Mouse (Mus musculus): ENCODE measurements around the gene Calm5. TPM values are rescaled to one million over a fixed set of nuclear protein-coding genes. Genes with fewer than 3 reads are reported as not detected.

Calm5 gene
- not detected in 2 replicates for polyA plus RNA-seq (2015; fragmentation: Nextera tagmentation; extraction: Ambion mirVana)

GRCm38 (mm10) chr13:3853648-3854333 is at the start of gene Calm5:
Gene Calm5 (plus strand): TSS chr13:3854173.

GRCm38 (mm10) chr13:3804186-3804585 is 49.8 kb upstream of the Calm5 start, which contains the start of gene Calml3:
Gene Calml3 (minus strand): TSS chr13:3804316.

GRCm38 (mm10) chr13:3837312-3837807 is 16.6 kb upstream of the Calm5 start, which contains the start of gene Calm4:
Gene Calm4 (plus strand): TSS chr13:3837757.

Other genes starting within 250 kb of the Calm5 start
- gene Fam208b, start 243.1 kb upstream of the Calm5 start, polyA plus RNA-seq (2015; fragmentation: Nextera tagmentation; extraction: Ambion mirVana) = 5.0 and 5.5 TPM in 2 replicates
- gene Asb13, start 220.1 kb upstream of the Calm5 start, polyA plus RNA-seq (2015; fragmentation: Nextera tagmentation; extraction: Ambion mirVana) = 2.3 TPM in 2 replicates
- gene Calml3, start 49.9 kb upstream of the Calm5 start, polyA plus RNA-seq (2015; fragmentation: Nextera tagmentation; extraction: Ambion mirVana) = not detected in 2 replicates
- 0.28 TPM in 1 of 2 replicates, not detected in the other for gene Calm4, start 16.4 kb upstream of the Calm5 start, polyA plus RNA-seq (2015; fragmentation: Nextera tagmentation; extraction: Ambion mirVana)
- 54.9 and 61.7 TPM in 2 replicates for gene Net1, start 64.0 kb downstream of the Calm5 start, polyA plus RNA-seq (2015; fragmentation: Nextera tagmentation; extraction: Ambion mirVana)
- not detected in 2 replicates for gene Tubal3, start 64.1 kb downstream of the Calm5 start, polyA plus RNA-seq (2015; fragmentation: Nextera tagmentation; extraction: Ambion mirVana)
- gene Ucn3, start 91.2 kb downstream of the Calm5 start, polyA plus RNA-seq (2015; fragmentation: Nextera tagmentation; extraction: Ambion mirVana) = not detected in 2 replicates
- 1.4 and 1.6 TPM in 2 replicates for gene Akr1c14, start 194.8 kb downstream of the Calm5 start, polyA plus RNA-seq (2015; fragmentation: Nextera tagmentation; extraction: Ambion mirVana)

Data from spleen, postnatal 0 days (tissue).